23 mouse cellular contexts compared by ENCODE assay signal in genomic region chr19:19636055-19636454, GRCm38 (mm10).
DNase-seq lines count a peak whose midpoint lies in the region; ATAC-seq and TF ChIP-seq lines count a peak whose summit lies in the region.
"Had no signal": no experiment of that assay in that cellular context is flagged by ENCODE, and none has a peak within 500 bp of the region (broad histone marks: within the 10 kb centered on the region; RNA-seq: fewer than 3 reads in every experiment).

No protein-coding gene starts in this region.

- no peak for TF ChIP-seq EP300 in CH12.LX (IDR thresholded peaks at IDR 0.05; ENCODE audit: low read length)
- TF ChIP-seq EP300 in MEL (IDR thresholded peaks at IDR 0.05; ENCODE audit: low read depth in 1 of 2, low read length in 2 of 2): no peak

- H3K9ac ChIP-seq in CH12.LX (ENCODE audit: insufficient read depth, low read depth) (no peak overlapping the region), ES-E14 (ENCODE audit: insufficient read depth, low read depth, low read length, poor library complexity, severe bottlenecking) (no peak overlapping the region), MEL (ENCODE audit: control insufficient read depth, low read depth, low read length, poor library complexity, severe bottlenecking) (no peak overlapping the region)
- H3K9ac ChIP-seq in midbrain, embryonic 11.5 days (ENCODE audit: low read length): no peak overlapping the region

- H3K4me1 ChIP-seq in CH12.LX (ENCODE audit: control insufficient read depth in 1 of 2, insufficient read depth in 2 of 2) (no peaks in the 10 kb centered on the region), ES-E14 (ENCODE audit: control insufficient read depth in 2 of 2, insufficient read depth in 2 of 2, low read length in 2 of 2, poor library complexity in 1 of 2) (no peaks in the 10 kb centered on the region), MEL (ENCODE audit: control insufficient read depth in 1 of 2, insufficient read depth in 2 of 2, low read length in 2 of 2) (no peaks in the 10 kb centered on the region)
- H3K4me1 ChIP-seq in midbrain, embryonic 11.5 days (ENCODE audit: control insufficient read depth, insufficient read depth, low read length): no peaks in the 10 kb centered on the region

- no peaks in the 10 kb centered on the region for H3K36me3 ChIP-seq in CH12.LX (replicated peaks in 1 of 2; ENCODE audit: control insufficient read depth in 1 of 2, insufficient read depth in 1 of 2, low read length in 1 of 2)
- H3K36me3 ChIP-seq in ES-E14 (ENCODE audit: control insufficient read depth, insufficient read depth, low read length, poor library complexity, severe bottlenecking): no peaks in the 10 kb centered on the region
- H3K36me3 ChIP-seq in MEL (ENCODE audit: control insufficient read depth in 1 of 2, insufficient read depth in 2 of 2, low read length in 2 of 2): no peaks in the 10 kb centered on the region
- no peaks in the 10 kb centered on the region for H3K36me3 ChIP-seq in midbrain, embryonic 11.5 days (ENCODE audit: control insufficient read depth, insufficient read depth, low read length)
- H3K36me3 ChIP-seq: G1E had no signal

- H3K27me3 ChIP-seq in CH12.LX (replicated peaks) (no peaks in the 10 kb centered on the region), MEL (ENCODE audit: control insufficient read depth in 1 of 2, insufficient read depth in 2 of 2, low read length in 2 of 2) (no peaks in the 10 kb centered on the region)
- H3K27me3 ChIP-seq in midbrain, embryonic 11.5 days (ENCODE audit: control insufficient read depth, insufficient read depth, low read length): no peaks in the 10 kb centered on the region

- H3K79me2 ChIP-seq in CH12.LX (replicated peaks; ENCODE audit: control insufficient read depth, extremely low read depth, insufficient read depth, poor library complexity, severe bottlenecking) (no peaks in the 10 kb centered on the region), MEL (ENCODE audit: control insufficient read depth, insufficient read depth, low read length, poor library complexity) (no peaks in the 10 kb centered on the region)

- TF ChIP-seq CTCF in CH12.LX (conservative IDR thresholded peaks at IDR 0.05 in 1 of 2, IDR thresholded peaks at IDR 0.05 in 1 of 2; ENCODE audit: low read depth in 2 of 2, low read length in 2 of 2) (no peak), MEL (IDR thresholded peaks at IDR 0.05 in 2 of 3, conservative IDR thresholded peaks at IDR 0.05 in 1 of 3; ENCODE audit: control insufficient read depth in 1 of 3, insufficient read depth in 1 of 3, low read depth in 2 of 3, low read length in 3 of 3, poor library complexity in 1 of 3, severe bottlenecking in 1 of 3) (no peak)

- H3K27ac ChIP-seq in CH12.LX (ENCODE audit: insufficient read depth, low read depth) (no peak overlapping the region), ES-E14 (ENCODE audit: insufficient read depth, low read depth, low read length, poor library complexity, severe bottlenecking) (no peak overlapping the region), MEL (ENCODE audit: control insufficient read depth, low read depth, low read length) (no peak overlapping the region)
- no peak overlapping the region for H3K27ac ChIP-seq in midbrain, embryonic 11.5 days (ENCODE audit: low read depth, low read length)

- no peaks in the 10 kb centered on the region for H3K9me3 ChIP-seq in CH12.LX (replicated peaks; ENCODE audit: low read length)
- H3K9me3 ChIP-seq in ES-E14 (ENCODE audit: control insufficient read depth, insufficient read depth, low read depth, low read length): no peaks in the 10 kb centered on the region
- H3K9me3 ChIP-seq in MEL (replicated peaks; ENCODE audit: insufficient read depth, low read length): no peaks in the 10 kb centered on the region
- no peaks in the 10 kb centered on the region for H3K9me3 ChIP-seq in midbrain, embryonic 11.5 days (ENCODE audit: control insufficient read depth, low read length)
- H3K9me3 ChIP-seq: G1E had no signal

- H3K4me2 ChIP-seq in CH12.LX (ENCODE audit: insufficient read depth, low read depth, poor library complexity, severe bottlenecking): no peak overlapping the region
- no peak overlapping the region for H3K4me2 ChIP-seq in midbrain, embryonic 11.5 days

- ATAC-seq in midbrain, embryonic 11.5 days (ENCODE audit: low FRiP score): no peak
- ATAC-seq: activated CD4-positive, CD25-positive, alpha-beta regulatory T cell, adult 4 months; CD4-positive, CD25-positive, alpha-beta regulatory T cell, adult 4 months; Patski had no signal

- DNase-seq in CH12.LX (ENCODE audit: extremely low read depth): no peak
- no peak for DNase-seq in ES-E14 (ENCODE audit: low read depth, low spot score)
- DNase-seq in MEL (ENCODE audit: low read depth, low spot score): no peak
- DNase-seq in adrenal gland, adult 8-10 months: no peak
- no peak for DNase-seq in liver
- no peak for DNase-seq in midbrain, embryonic 11.5 days (ENCODE audit: low spot score, missing footprints)
- DNase-seq: adrenal gland, adult 2 months; adrenal gland, postnatal 10 days; adrenal gland, postnatal 14 days; adrenal gland, postnatal 25 days; adrenal gland, postnatal 36 days; B cell, adult 2 months; cerebellum, adult 11 months; cerebellum, adult 11-12 months; cerebellum, adult 18-20 months; cerebellum, adult 2 months; cerebellum, adult 8-10 months; cerebellum, adult 9-10 months; cerebellum, adult 9-11 months had no signal

- WGBS in midbrain, embryonic 11.5 days: 93% methylated on average over 1 of the region's 1 CpGs

- in situ Hi-C loops in CH12.LX (cut with MboI; ENCODE audit: low pct_ligation_motif_present, low pct_unique_long_range_greater_than_20kb, low sequenced_read_pairs): no loop called here
- in situ Hi-C loops in ES-E14 (cut with MboI; ENCODE audit: low sequenced_read_pairs in 2 of 2, unreplicated experiment in 2 of 2): no loop called here

- TF ChIP-seq POLR2A in CH12.LX (IDR thresholded peaks at IDR 0.05; ENCODE audit: low read depth, low read length) (no peak), MEL (IDR thresholded peaks at IDR 0.05; ENCODE audit: control insufficient read depth in 1 of 2, insufficient read depth in 1 of 2, low read depth in 1 of 2, low read length in 2 of 2, poor library complexity in 1 of 2) (no peak)

- no peak for TF ChIP-seq RAD21 in CH12.LX (IDR thresholded peaks at IDR 0.05; ENCODE audit: low read depth, low read length)
- TF ChIP-seq RAD21 in MEL (IDR thresholded peaks at IDR 0.05; ENCODE audit: low read depth, low read length): no peak

- dilution Hi-C loops in CH12.LX (cut with MboI; ENCODE audit: extremely low pct_ligation_motif_present, extremely low pct_unique_long_range_greater_than_20kb, low sequenced_read_pairs): no loop called here

- H3K4me3 ChIP-seq in CH12.LX (replicated peaks in 1 of 3; ENCODE audit: low read depth in 2 of 3, low read length in 2 of 3, poor library complexity in 1 of 3): no peak overlapping the region
- H3K4me3 ChIP-seq in ES-E14 (ENCODE audit: insufficient read depth in 1 of 2, low read depth in 1 of 2, low read length in 2 of 2, poor library complexity in 1 of 2, severe bottlenecking in 1 of 2): no peak overlapping the region
- no peak overlapping the region for H3K4me3 ChIP-seq in MEL (ENCODE audit: control insufficient read depth in 1 of 2, insufficient read depth in 1 of 2, low read depth in 2 of 2, low read length in 2 of 2)
- no peak overlapping the region for H3K4me3 ChIP-seq in midbrain, embryonic 11.5 days (ENCODE audit: low read depth, low read length)

TF ChIP-seq in CH12.LX, 34 proteins besides CTCF, POLR2A, EP300 and RAD21:
- no peak for TF ChIP-seq MYC (IDR thresholded peaks at IDR 0.05; ENCODE audit: low read depth, low read length)
- no peak for TF ChIP-seq UBTF (IDR thresholded peaks at IDR 0.05; ENCODE audit: low read depth, low read length)
- TF ChIP-seq MAFK (IDR thresholded peaks at IDR 0.05; ENCODE audit: insufficient replicate concordance, low read length): peak; percentile 90

TF ChIP-seq in ES-E14, 5 proteins besides CTCF, POLR2A, EP300 and RAD21:
- TF ChIP-seq HCFC1 (IDR thresholded peaks at IDR 0.05; ENCODE audit: borderline replicate concordance, insufficient read depth, low read length): no peak
- peak; percentile 94 for TF ChIP-seq MAFK (IDR thresholded peaks at IDR 0.05; ENCODE audit: insufficient read depth, low read depth, low read length)
- no peak for TF ChIP-seq CHD2 (IDR thresholded peaks at IDR 0.05; ENCODE audit: low read depth, low read length)

TF ChIP-seq in MEL, 35 proteins besides CTCF, POLR2A, EP300 and RAD21:
- TF ChIP-seq MAFK (IDR thresholded peaks at IDR 0.05; ENCODE audit: borderline replicate concordance, low read depth, low read length) (peak; percentile 47; the same call in 1 of the 2 replicates), NRF1 (IDR thresholded peaks at IDR 0.05; ENCODE audit: insufficient read depth, low read depth, low read length, poor library complexity, severe bottlenecking) (no peak)

Comparison
In these comparisons a context has a peak if more than half of its experiments do, and no peak if none do; other contexts are left out.
1. Of the 35 proteins assayed by ChIP-seq in both MEL and CH12.LX: peak only in MEL: none; only in CH12.LX: none; in both: MAFK; in neither: 34.